In genomic region chr9:32696259-32696658, GRCm38 (mm10) we compare ENCODE assay signal across 8 mouse cellular contexts.
A peak's percentile ranks its signal among the peaks of the same experiment; 100 is the strongest.
DNase-seq lines count a peak whose midpoint lies in the region; ATAC-seq and TF ChIP-seq lines count a peak whose summit lies in the region.

No protein-coding gene starts in this region.

- no peaks in the 10 kb centered on the region for H3K36me3 ChIP-seq in kidney, embryonic 15.5 days
- H3K36me3 ChIP-seq in hindbrain, embryonic 15.5 days: no peaks in the 10 kb centered on the region
- H3K36me3 ChIP-seq in midbrain, embryonic 15.5 days (replicated peaks): no peaks in the 10 kb centered on the region

- H3K9me3 ChIP-seq in kidney, embryonic 15.5 days (replicated peaks): no peaks in the 10 kb centered on the region
- H3K9me3 ChIP-seq in hindbrain, embryonic 15.5 days: no peaks in the 10 kb centered on the region
- H3K9me3 ChIP-seq in midbrain, embryonic 15.5 days: no peaks in the 10 kb centered on the region

- peak overlapping the region; percentile 72 for H3K9ac ChIP-seq in kidney, embryonic 15.5 days
- H3K9ac ChIP-seq in hindbrain, embryonic 15.5 days: peak overlapping the region; percentile 46
- H3K9ac ChIP-seq in midbrain, embryonic 15.5 days: peak overlapping the region; percentile 24; the same call in 1 of the 2 replicates

- peak overlapping the region; percentile 89 for H3K27ac ChIP-seq in kidney, embryonic 15.5 days
- no peak overlapping the region for H3K27ac ChIP-seq in bone marrow macrophage, adult 2 months (ENCODE audit: insufficient read depth, low read depth, low read length)
- peak overlapping the region; percentile 52 for H3K27ac ChIP-seq in hindbrain, embryonic 15.5 days (replicated peaks)
- H3K27ac ChIP-seq in midbrain, embryonic 15.5 days: no peak overlapping the region

- WGBS in kidney, embryonic 15.5 days: under 1% methylated on average over 13 of the region's 13 CpGs
- WGBS in hindbrain, embryonic 15.5 days: under 1% methylated on average over 13 of the region's 13 CpGs
- under 1% methylated on average over 13 of the region's 13 CpGs for WGBS in midbrain, embryonic 15.5 days

- peak; percentile 50 for ATAC-seq in kidney, embryonic 15.5 days (replicated peaks; ENCODE audit: low FRiP score)
- ATAC-seq in hindbrain, embryonic 15.5 days (ENCODE audit: low FRiP score, low read depth): peak; percentile 51
- ATAC-seq in midbrain, embryonic 15.5 days (replicated peaks): peak; percentile 46

- H3K4me3 ChIP-seq in kidney, embryonic 15.5 days (replicated peaks): peak overlapping the region; percentile 66
- H3K4me3 ChIP-seq in bone marrow macrophage, adult 2 months (ENCODE audit: insufficient read depth, low read length): peak overlapping the region; percentile 82
- H3K4me3 ChIP-seq in hindbrain, embryonic 15.5 days: peak overlapping the region; percentile 77
- H3K4me3 ChIP-seq in midbrain, embryonic 15.5 days: peak overlapping the region; percentile 59

- TF ChIP-seq CTCF in bone marrow macrophage, adult 2 months (IDR thresholded peaks at IDR 0.05; ENCODE audit: low read depth, low read length): no peak

- H3K27me3 ChIP-seq in kidney, embryonic 15.5 days: no peaks in the 10 kb centered on the region
- peaks cover 75% of the 10 kb centered on the region for H3K27me3 ChIP-seq in hindbrain, embryonic 15.5 days
- peaks cover 72% of the 10 kb centered on the region for H3K27me3 ChIP-seq in midbrain, embryonic 15.5 days (replicated peaks)

- no peak for TF ChIP-seq POLR2A in bone marrow macrophage, adult 2 months (IDR thresholded peaks at IDR 0.05; ENCODE audit: borderline replicate concordance, low read depth, low read length)

- peak overlapping the region; percentile 94 for H3K4me2 ChIP-seq in kidney, embryonic 15.5 days
- H3K4me2 ChIP-seq in hindbrain, embryonic 15.5 days: peak overlapping the region; percentile 89
- H3K4me2 ChIP-seq in midbrain, embryonic 15.5 days: peak overlapping the region; percentile 90

- peaks cover 50% of the 10 kb centered on the region for H3K4me1 ChIP-seq in kidney, embryonic 15.5 days
- peaks cover 5% of the 10 kb centered on the region; the same call in 1 of the 2 replicates for H3K4me1 ChIP-seq in bone marrow macrophage, adult 2 months (ENCODE audit: control insufficient read depth, insufficient read depth, low read length)
- peaks cover 16% of the 10 kb centered on the region for H3K4me1 ChIP-seq in hindbrain, embryonic 15.5 days (replicated peaks)
- peaks cover 11% of the 10 kb centered on the region for H3K4me1 ChIP-seq in midbrain, embryonic 15.5 days

- no peak for DNase-seq in kidney, adult 18-20 months
- no peak for DNase-seq in cerebellum, adult 11-12 months
- DNase-seq in frontal cortex, postnatal 10 days (ENCODE audit: low spot score in 2 of 2): no peak
- DNase-seq in layer of hippocampus, postnatal 14 days (ENCODE audit: low spot score in 2 of 2): no peak

Comparison
In these comparisons a context has a peak if more than half of its experiments do, and no peak if none do; other contexts are left out.
1. H3K27ac ChIP-seq: peak in kidney, embryonic 15.5 days (single experiment) and hindbrain, embryonic 15.5 days (single experiment); none in bone marrow macrophage, adult 2 months (single experiment) and midbrain, embryonic 15.5 days (single experiment).
2. Peak in every context shown above with its lines, with median percentiles within 50 percentile points of each other: ATAC-seq, H3K4me2 ChIP-seq, H3K4me3 ChIP-seq and H3K9ac ChIP-seq.